Mouse (Mus musculus) monocyte, adult 5-6 weeks (primary cell): ENCODE measurements around the gene Zfpl1. TPM values are rescaled to one million over a fixed set of nuclear protein-coding genes. Genes with fewer than 3 reads are reported as not detected.
"Not testable (repeated sequence)": the region's sequence is repeated elsewhere in the genome, so short reads cannot be mapped to it uniquely, and the experiment has no call there.

ENCODE experiments used
- ATAC-seq: fragments of 153-309, 156-312 bp; replicated peaks from 2 replicates; pipeline ENCODE4 v1.8.0; 2017; ENCODE audit warnings: mild to moderate bottlenecking; ENCODE audit not compliant: low TSS enrichment, insufficient number of reproducible peaks, severe bottlenecking, poor library complexity, low FRiP score
- total RNA-seq: library from RNA; stranded (forward); fragments of 200-1000, 200-491, 200-594 nt; gene quantifications from 3 replicates; pipeline ENCODE4 v1.2.3, GENCODE M21; 2017

Gene Zfpl1
- total RNA-seq: 29.3 to 49.8 TPM (median 34.6 TPM) in 3 replicates

GRCm38 (mm10) chr19:6084478-6085248 lies at the start of gene Zfpl1, which contains the start of gene Cdca5:
TSS of gene Zfpl1 (minus strand) at chr19:6084956.
TSS of gene Cdca5 (plus strand) at chr19:6084983.
- peak; percentile 96 for ATAC-seq

- not testable (repeated sequence) for ATAC-seq
These were observed 48.4 kb upstream of the Zfpl1 start for GRCm38 (mm10) chr19:6133197-6133596.

DNA sequence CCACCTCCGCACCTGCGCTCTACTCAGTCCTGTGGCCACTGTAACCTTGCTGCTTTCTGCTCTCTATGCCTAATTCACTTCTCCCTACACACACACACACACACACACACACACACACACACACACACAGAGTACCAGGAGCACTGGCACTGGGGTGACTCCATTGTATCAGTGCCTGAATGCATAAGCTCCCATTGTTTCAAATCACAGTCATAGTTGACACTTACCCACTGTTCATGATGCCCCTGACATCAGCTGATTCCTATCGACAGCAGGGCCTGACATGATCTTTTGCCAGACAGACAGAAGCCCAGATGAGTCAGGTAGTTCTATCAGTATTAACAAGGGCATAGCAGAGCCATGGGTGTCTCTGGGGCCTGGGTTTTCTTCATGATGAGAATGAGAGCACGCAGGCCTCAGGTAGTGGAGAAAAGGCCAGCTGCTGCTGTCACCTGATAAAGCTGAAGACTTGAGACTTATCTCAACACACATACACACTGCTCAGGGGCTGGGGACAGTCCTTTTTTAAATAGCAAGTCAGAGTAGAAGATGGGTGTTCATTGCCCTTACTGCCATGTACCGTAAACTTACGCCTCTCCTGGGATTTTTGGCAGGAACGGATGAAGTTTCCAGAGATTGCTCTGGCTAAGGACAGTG lies 47.5 kb upstream of the Zfpl1 start:
- no peak for ATAC-seq

GRCm38 (mm10) chr19:6130414-6131128 lies 45.8 kb upstream of the Zfpl1 start:
- ATAC-seq: not testable (repeated sequence)

DNA sequence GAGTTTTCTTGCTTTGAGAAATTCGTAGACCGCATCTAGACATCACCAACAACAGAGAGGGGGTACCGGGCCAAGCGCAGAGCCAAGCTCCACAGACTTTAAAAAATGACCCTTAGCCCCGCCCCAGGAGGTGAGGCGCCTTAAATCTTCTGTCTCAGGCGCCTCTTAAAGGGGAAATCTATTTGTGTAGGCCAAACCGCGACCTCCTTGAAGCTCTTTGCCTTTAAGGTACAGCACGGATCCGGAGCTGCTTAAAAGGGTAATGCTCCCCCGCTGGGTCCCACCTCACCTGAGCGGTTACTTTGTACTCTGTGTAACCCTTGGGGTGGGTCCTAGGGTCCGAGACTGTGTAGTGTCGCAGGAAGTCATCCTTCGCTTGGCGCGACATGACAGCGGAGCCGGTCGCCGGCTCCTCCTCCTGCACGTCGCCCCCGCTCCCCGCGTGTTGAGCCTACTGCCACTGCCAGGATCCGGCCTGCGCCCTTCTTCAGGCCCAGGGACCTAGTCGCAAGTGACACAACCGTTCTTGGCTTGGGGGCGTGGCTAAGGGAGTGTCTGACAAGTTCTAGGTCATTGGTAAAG lies 43.1 kb upstream of the Zfpl1 start, which contains the start of gene Snx15:
TSS of gene Snx15 (minus strand) at position 545 of the 582 bp plus-strand sequence.
- peak; percentile 94 for ATAC-seq

DNA sequence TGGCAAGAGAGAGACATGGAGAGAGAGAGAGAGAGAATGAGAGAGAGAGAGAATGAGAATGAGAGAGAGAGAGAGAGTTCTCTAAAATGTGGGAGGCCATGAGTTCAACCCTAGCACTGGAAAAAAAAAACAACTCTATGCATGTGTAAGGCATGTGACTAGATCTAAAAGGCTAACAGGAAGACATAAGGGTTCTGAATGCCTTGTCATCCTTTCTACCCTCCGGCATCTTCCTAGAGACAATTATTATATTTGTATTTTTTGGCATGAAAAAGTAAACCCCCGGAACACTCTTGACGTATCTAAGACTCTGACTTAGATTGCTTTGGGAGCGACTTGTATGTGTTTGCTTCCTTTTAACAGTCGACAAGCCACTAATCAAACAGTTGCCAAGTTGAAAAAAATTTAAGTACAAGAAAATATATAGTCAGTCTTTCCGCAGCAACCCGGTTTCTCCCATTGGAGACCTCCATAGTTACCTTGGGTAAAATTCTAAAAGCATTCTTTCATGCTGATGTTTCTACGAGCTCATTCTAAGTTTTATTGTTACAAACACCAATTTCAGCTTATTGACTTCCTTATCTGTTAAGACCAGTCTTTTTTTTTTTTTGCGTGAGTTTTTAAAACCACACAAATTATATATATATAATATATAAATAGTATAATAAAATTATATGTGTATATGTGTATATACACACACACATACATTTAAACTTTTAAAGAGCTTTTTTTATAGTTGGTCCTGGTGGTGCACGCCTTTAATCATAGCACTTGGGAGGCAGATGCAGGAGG lies 42.2 kb upstream of the Zfpl1 start:
- ATAC-seq: no peak

GRCm38 (mm10) chr19:6126289-6126688 lies 41.5 kb upstream of the Zfpl1 start:
- ATAC-seq: peak; percentile 44; the same call in 1 of the 2 replicates

DNA sequence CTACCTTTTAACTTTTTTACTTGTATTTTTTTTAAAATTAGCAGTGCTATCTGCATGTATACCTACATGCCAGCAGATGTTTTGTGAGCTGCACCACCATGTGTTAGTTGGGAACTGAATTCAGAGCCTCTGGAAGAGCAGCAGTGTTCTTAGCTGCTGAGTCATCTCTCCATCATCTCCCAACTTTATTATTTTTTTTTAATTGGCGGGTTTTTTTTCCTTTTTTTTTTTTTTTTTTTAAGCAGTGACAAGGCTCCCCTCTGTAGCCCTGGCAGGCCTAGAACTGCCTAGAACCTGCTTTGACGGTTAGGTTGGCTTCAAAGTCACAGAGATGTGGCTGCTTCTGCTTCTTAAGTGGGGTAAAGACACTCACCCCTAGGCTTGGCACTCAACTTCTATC lies 40.1 kb upstream of the Zfpl1 start:
- ATAC-seq: no peak

DNA sequence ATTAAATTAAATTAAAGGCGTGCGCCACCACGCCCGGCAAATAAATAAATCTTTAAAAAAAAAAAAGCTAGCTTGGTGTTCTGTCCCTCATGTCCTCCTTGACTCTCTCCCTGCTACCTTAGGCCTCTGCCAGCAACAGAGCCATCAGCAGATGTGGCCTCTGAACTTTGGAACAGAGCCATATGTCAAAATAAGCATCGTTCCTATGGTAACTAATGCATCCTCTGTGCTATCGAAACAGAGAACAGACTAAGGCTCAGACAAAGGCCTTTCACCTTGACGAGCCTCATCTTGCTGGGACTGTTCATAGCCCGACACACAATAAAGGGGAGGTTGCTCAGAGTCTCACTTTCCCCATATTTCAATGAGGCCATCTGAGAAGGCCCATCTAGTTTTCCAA lies 38.6 kb upstream of the Zfpl1 start:
- no peak for ATAC-seq

DNA sequence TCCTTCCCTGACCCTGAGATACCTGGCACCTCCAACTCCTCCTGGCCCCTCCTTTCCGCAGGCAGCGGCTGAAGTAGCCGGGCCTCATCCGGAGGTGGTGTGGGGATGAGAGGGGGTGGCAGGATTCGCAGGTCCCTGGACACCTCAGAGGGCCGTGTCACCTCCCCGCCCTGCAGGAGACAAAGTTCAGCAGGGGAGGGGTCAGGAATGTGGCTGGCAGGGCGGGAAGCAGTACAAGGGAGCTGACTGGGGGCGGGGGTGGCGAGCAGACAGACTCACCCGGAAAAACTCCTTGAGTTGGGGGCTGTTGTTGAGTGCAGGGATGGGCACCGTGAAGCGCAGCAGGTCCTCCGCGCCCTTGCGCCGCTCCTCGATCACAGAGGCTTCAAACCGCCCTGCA lies 37.0 kb upstream of the Zfpl1 start:
- ATAC-seq: no peak

DNA sequence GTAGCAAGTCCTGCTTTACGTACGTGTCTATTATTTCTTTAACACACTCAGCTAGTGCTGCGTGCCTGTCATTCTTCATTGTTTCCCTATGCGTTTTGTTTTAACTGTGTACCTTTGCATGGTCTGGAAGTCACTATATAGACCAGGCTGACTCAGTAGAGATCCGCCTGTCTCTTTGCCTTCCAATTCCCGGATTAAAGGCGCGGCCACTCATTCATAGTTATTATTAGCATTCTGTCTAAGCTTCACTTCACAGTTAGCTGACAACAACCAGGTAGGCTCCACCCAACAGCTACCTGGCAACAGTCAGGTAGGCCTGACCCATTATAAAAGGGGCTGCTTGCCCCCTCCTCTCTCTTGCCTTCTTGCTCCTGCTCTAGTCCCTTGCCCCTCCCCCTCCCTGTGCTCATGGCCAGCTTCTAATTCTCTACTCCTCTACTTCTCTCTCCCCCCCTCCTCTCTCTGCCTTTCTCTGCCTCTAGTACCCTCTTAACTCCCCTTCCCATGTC lies 34.0 kb upstream of the Zfpl1 start:
- ATAC-seq: no peak

DNA sequence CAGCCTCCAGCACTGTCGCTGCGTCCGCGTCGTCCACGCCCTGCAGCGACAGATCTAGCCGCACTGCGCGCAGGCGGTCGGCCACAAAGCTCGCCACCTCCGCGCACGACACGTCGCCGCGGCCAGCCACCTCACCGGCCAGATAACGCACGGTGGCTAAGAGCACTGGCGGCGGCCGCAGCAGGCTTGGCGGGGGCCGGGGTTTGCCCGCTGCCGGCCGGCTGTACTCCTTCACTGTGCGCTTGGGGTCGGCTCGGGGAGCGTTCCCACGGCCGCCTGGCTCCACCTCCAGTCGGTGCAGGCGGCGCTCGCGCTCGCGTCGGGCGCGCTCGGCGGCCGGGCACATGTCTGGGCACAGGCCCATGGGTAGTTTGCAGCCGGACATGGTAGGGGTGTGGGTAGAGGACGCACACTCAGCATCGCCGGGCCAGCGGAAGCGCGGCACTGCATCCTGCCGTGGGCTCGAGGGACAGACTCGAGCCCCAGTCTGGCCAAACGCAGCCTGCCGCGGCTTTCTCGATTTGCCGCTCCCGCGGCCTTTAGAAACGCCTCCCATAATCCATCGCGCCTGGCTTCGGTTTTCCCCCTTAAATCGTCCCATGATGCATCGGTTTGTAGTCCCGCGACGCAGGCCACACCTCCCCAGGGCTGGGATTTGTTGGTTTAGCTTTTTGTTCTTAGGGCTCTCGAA lies 33.4 kb upstream of the Zfpl1 start, which contains the start of gene Sac3d1:
TSS of gene Sac3d1 (minus strand) at position 665 of the 691 bp plus-strand sequence.
- ATAC-seq: peak; percentile 91

GRCm38 (mm10) chr19:6117346-6117985 lies 32.7 kb upstream of the Zfpl1 start:
- ATAC-seq: no peak

GRCm38 (mm10) chr19:6116113-6116850 lies 31.5 kb upstream of the Zfpl1 start:
- ATAC-seq: no peak

DNA sequence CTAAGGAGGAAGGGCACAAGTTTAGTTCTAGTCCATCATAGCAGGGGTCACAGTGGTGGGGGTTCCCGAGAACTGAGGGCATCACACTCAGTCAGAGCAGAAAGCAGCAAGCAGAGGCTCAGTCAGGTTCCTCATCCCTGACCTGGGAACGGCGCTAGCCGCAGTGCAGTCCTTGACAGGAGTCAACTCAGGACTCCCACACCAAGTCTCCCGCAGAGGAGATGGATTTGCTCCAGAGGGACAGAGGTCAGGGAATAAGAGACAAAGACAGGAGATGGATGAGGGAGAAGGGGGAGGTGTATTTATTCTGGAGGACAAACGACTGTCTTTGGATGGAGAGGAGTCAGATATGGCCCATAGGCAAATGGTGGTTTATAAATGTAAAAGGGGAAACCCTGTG lies 28.4 kb upstream of the Zfpl1 start:
- ATAC-seq: no peak

DNA sequence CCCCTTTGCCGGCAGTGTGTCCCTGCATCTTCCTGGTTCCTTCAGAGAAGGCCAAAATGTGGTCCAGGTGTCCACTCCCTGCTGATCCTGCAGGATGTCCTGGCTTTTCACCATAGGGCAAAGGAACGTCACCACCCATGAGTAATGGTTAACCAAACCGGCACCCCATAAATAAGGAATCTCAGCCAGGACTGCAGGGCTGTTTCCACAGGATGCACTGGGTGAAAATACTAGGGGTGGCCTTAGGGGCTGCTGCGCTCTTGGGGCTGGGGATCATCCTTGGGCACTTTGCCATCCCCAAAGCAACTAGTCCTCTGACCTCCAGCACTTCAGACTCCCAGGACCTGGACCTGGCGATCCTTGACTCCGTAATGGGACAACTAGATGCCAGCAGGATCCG lies 20.8 kb upstream of the Zfpl1 start, which contains the start of gene Naaladl1:
TSS of gene Naaladl1 (plus strand) at position 197 of the 400 bp plus-strand sequence.
- no peak for ATAC-seq
